Mouse (Mus musculus) CH12.LX (cell line): ENCODE measurements at regions not wholly inside any gene's neighbourhood (a gene's known extent, or its start where the extent isn't known, plus 50 kb on each side); places are given as distances from the start of the nearest gene placed in this dataset.

Experiments
- CTCF ChIP-seq, 2 experiments: IDR thresholded peaks in 1 of 2; conservative IDR thresholded peaks in 1 of 2; 2 replicates each; pipeline ENCODE4 v1.5.1; 2011 to 2012; ENCODE audit warnings: low read depth in 2 of 2, low read length in 2 of 2, improper control_type of control experiment in 1 of 2, inconsistent platforms in 1 of 2, mild to moderate bottlenecking in 1 of 2, moderate library complexity in 1 of 2
- KAT2A ChIP-seq: IDR thresholded peaks from 2 replicates; pipeline ENCODE4 v1.6.1; 2012; ENCODE audit warnings: low read length, improper control_type of control experiment, inconsistent platforms; ENCODE audit not compliant: insufficient replicate concordance
- PAX5 ChIP-seq: IDR thresholded peaks from 2 replicates; pipeline ENCODE4 v1.6.1; 2012; ENCODE audit warnings: low read length, inconsistent platforms, mixed read lengths
- POLR2A ChIP-seq: IDR thresholded peaks from 2 replicates; pipeline ENCODE4 v1.6.1; 2011; ENCODE audit warnings: low read depth, mild to moderate bottlenecking, improper control_type of control experiment, low read length
- RAD21 ChIP-seq: IDR thresholded peaks from 2 replicates; pipeline ENCODE4 v1.6.1; 2011; ENCODE audit warnings: low read depth, mild to moderate bottlenecking, low read length, improper control_type of control experiment, moderate library complexity
- RCOR1 ChIP-seq: conservative IDR thresholded peaks from 2 replicates; pipeline ENCODE4 v1.6.1; 2012; ENCODE audit warnings: low read depth, mild to moderate bottlenecking, inconsistent platforms, low read length, improper control_type of control experiment
- TBP ChIP-seq: conservative IDR thresholded peaks from 2 replicates; pipeline ENCODE4 v1.6.1; 2011; ENCODE audit warnings: low read depth, low read length, improper control_type of control experiment
- ZC3H11A ChIP-seq: IDR thresholded peaks from 2 replicates; pipeline ENCODE4 v1.6.1; 2012; ENCODE audit warnings: low read depth, mild to moderate bottlenecking, inconsistent platforms, low read length, improper control_type of control experiment
- ZNF384 ChIP-seq: IDR thresholded peaks from 2 replicates; pipeline ENCODE4 v1.6.1; 2012; ENCODE audit warnings: low read depth, low read length, improper control_type of control experiment, inconsistent platforms

DNA sequence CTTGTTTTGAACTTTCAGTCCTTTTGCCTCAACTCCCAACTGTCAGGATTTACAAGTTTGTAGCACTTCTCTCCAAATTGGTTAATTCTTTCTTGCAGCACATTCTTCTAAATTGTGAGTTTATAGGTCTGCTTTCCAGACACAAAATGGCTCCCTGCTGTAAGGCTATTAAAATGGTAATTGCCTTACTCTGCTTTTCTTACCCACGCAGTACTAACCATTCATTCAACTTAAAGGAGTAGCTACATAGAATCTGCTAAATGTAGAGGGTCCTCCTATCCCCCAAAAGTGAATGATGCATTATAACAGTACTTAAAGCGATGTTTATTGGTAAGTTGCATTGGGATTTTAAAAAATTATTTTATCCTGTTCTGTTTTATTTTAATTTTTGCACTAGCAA lies 356.2 kb downstream of the Kif20b start:
- no peak for TF ChIP-seq POLR2A
- no peak for TF ChIP-seq ZNF384
- no peak for TF ChIP-seq CTCF (conservative IDR thresholded peaks at IDR 0.05 in 1 of 2, IDR thresholded peaks at IDR 0.05 in 1 of 2; ENCODE audit: low read depth in 2 of 2, low read length in 2 of 2)
- no peak for TF ChIP-seq TBP
- TF ChIP-seq PAX5, result no peak
- TF ChIP-seq ZC3H11A, result no peak
- TF ChIP-seq KAT2A, result no peak
- no peak for TF ChIP-seq RCOR1
- TF ChIP-seq RAD21, result no peak
